Mouse (Mus musculus) intestine, embryonic 16.5 days (tissue): ENCODE data around the gene Hnrnph1. TPM values are rescaled to one million over a fixed set of nuclear protein-coding genes. Genes with fewer than 3 reads are reported as not detected.

Experiments used
- ATAC-seq: fragments of 200-750 bp; cut with Nextera tagmentation; 2 replicates; pipeline ENCODE4 v1.8.0; 2017; ENCODE audit warnings: moderate TSS enrichment, moderate library complexity
- H3K27ac ChIP-seq: fragments of 300-500 bp; sonication (generic); 2 replicates; pipeline ENCODE4 v1.5.1; 2014; ENCODE audit warnings: mild to moderate bottlenecking, low read length
- H3K27me3 ChIP-seq: fragments of 300-500 bp; sonication (generic); replicated peaks from 2 replicates; pipeline ENCODE4 v1.6.1; 2014; ENCODE audit warnings: low read length, control low read depth, mixed read lengths; ENCODE audit not compliant: control insufficient read depth, insufficient read depth
- H3K36me3 ChIP-seq: fragments of 300-500 bp; sonication (generic); 2 replicates; pipeline ENCODE4 v1.6.1; 2014; ENCODE audit warnings: low read length, control low read depth; ENCODE audit not compliant: control insufficient read depth, insufficient read depth
- H3K4me1 ChIP-seq: fragments of 300-500 bp; sonication (generic); 2 replicates; pipeline ENCODE4 v1.6.1; 2014; ENCODE audit warnings: low read length, control low read depth, mixed read lengths; ENCODE audit not compliant: control insufficient read depth, insufficient read depth
- H3K4me2 ChIP-seq: fragments of 300-500 bp; sonication (generic); 2 replicates; pipeline ENCODE4 v1.6.1; 2014; ENCODE audit warnings: low read depth, low read length, control low read depth
- H3K4me3 ChIP-seq: fragments of 300-500 bp; sonication (generic); 2 replicates; pipeline ENCODE4 v1.5.1; 2014; ENCODE audit warnings: mild to moderate bottlenecking, low read length
- H3K9ac ChIP-seq: fragments of 300-500 bp; sonication (generic); 2 replicates; pipeline ENCODE4 v1.6.1; 2014; ENCODE audit warnings: low read depth, low read length
- H3K9me3 ChIP-seq: fragments of 300-500 bp; sonication (generic); 2 replicates; pipeline ENCODE4 v1.6.1; 2016; ENCODE audit warnings: low read length, control low read depth; ENCODE audit not compliant: control insufficient read depth
- WGBS: fragments of 180-500 bp; shearing (Covaris S2); extraction: QIAGEN DNeasy Blood & Tissue Kit; methylation state at CpG from one replicate; pipeline ENCODE4 v1.1.7; 2014; 5-methylcytosine and 5-hydroxymethylcytosine counted together
- polyA plus RNA-seq: library from polyadenylated mRNA; unstranded; fragments of >200 nt; fragmentation: Nextera tagmentation; extraction: Ambion mirVana; gene quantifications from 2 replicates; pipeline ENCODE4 v1.2.1, GENCODE M21; 2015

Hnrnph1 gene
- polyA plus RNA-seq, 1 experiment from 2014 or later = 262 TPM

GRCm38 (mm10) chr11:50379023-50379752 is 2.4 kb downstream of the Hnrnph1 start:
- Histone ChIP-seq H3K9me3 (no peaks in the 10 kb centered on the region), H3K27me3 (no peaks in the 10 kb centered on the region), H3K27ac (no peak overlapping the region), H3K4me1 (peaks cover 14% of the 10 kb centered on the region), H3K9ac (peak overlapping the region; percentile 99), H3K4me2 (peak overlapping the region; percentile 93), H3K36me3 (peaks cover 5% of the 10 kb centered on the region; the same call in 1 of the 2 replicates), H3K4me3 (peak overlapping the region; percentile 96)
- ATAC-seq = no peak
- WGBS = 50% methylated on average over 12 of the region's 12 CpGs

- H3K27me3 ChIP-seq = no peaks in the 10 kb centered on the region
- WGBS = 24% methylated on average over 4 of the region's 4 CpGs
- no peak overlapping the region for H3K27ac ChIP-seq
- no peaks in the 10 kb centered on the region for H3K9me3 ChIP-seq
- ATAC-seq = no peak
- peak overlapping the region; percentile 23; the same call in 1 of the 2 replicates for H3K4me3 ChIP-seq
- H3K4me1 ChIP-seq = peaks cover 12% of the 10 kb centered on the region
- H3K9ac ChIP-seq = no peak overlapping the region
- peaks cover 12% of the 10 kb centered on the region; the same call in 1 of the 2 replicates for H3K36me3 ChIP-seq
- 0 out of 2 replicates have a peak overlapping the region, but pooled peaks have one; percentile 25 for H3K4me2 ChIP-seq
Observed at GRCm38 (mm10) chr11:50381311-50381710, 4.5 kb downstream of the Hnrnph1 start.

DNA sequence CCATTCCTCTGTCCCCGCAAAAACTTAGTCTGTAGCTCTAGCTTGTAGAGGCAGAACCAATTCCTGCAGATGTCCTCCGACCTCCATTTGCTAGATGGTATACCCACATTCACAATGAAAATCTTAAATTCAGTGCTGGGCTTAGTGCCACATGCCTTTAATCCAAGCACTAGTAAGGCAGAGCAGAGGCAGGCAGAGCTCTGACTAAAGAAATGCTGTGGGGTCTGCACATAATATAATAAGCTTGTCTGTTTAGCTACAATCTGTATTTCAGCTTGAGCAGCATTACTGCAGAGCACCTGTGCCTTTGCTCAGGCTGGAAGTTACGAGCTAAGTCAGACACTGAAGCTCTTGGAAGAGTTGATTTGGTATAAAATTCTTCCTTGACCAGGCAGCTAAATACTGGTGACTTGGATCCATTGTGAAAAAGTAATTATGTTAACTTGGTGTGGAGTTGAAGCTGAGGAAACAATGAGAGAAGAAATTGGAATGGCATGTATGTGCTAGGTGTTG is 10.4 kb downstream of the Hnrnph1 start:
- H3K4me1 ChIP-seq = 0 out of 2 replicates have a peak, but pooled peaks cover 2% of the 10 kb centered on the region
- no peaks in the 10 kb centered on the region for H3K27me3 ChIP-seq
- no peaks in the 10 kb centered on the region for H3K9me3 ChIP-seq
- H3K4me2 ChIP-seq = no peak overlapping the region
- no peak overlapping the region for H3K9ac ChIP-seq
- no peak overlapping the region for H3K4me3 ChIP-seq
- no peak overlapping the region for H3K27ac ChIP-seq
- peaks cover 22% of the 10 kb centered on the region for H3K36me3 ChIP-seq
- no peak for ATAC-seq
- 82% methylated on average over 3 of the region's 3 CpGs for WGBS

DNA sequence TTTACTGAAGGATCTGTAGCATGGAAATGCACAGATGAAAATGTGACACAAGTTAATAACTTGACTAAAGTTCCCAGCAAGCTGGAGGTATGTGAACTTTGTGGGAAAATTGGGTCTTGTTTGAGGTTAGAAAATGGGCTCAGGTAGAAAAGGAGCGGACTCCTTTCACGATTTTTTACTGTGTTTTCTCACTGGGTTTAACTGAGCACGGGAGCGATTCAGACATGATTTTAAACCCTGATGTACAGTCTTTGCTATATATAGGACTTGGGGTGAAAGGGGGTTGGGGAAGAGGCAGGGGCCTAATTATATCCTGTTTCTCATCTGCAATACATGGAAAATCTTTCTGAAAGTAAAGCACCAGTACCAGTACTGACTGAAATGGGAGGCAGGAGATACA is 10.9 kb downstream of the Hnrnph1 start:
- no peak overlapping the region for H3K9ac ChIP-seq
- 0 out of 2 replicates have a peak, but pooled peaks cover 2% of the 10 kb centered on the region for H3K4me1 ChIP-seq
- no peak overlapping the region for H3K4me2 ChIP-seq
- no peak overlapping the region for H3K4me3 ChIP-seq
- peaks cover 22% of the 10 kb centered on the region for H3K36me3 ChIP-seq
- 83% methylated on average over 4 of the region's 4 CpGs for WGBS
- no peaks in the 10 kb centered on the region for H3K27me3 ChIP-seq
- no peak overlapping the region for H3K27ac ChIP-seq
- ATAC-seq = no peak
- no peaks in the 10 kb centered on the region for H3K9me3 ChIP-seq

DNA sequence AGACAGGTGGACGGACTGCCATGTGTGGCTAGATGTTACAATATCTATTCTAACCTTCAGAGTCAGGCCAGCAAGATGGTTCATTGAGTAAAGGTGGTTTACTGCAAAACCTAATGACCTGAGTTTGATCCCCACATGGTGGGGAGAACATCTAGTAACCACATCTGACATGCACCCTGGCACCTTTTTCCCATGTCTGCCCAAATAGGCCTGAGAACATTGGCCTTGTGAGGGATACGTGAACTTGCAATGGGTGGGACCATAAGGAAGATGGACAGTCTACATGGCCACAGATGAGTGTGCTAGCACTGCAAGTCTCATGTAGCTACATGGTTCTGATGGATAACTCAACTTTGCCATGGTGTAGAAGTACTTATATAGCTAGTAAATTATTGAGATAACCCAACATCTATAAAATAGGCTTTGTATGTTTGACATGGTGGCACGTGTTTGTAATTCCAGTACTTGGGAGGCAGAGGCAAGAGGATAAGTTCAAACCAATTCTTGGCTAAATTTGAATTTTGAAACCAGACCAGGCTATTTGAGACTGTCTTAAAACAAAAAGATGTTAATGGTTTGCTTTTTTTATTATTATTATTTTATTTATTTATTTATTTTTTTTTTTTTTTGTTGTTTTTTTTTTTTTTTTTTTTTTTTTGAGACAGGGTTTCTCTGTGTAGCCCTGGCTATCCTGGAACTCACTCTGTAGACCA is 11.6 kb downstream of the Hnrnph1 start:
- Histone ChIP-seq H3K27me3 (no peaks in the 10 kb centered on the region), H3K4me3 (no peak overlapping the region), H3K27ac (no peak overlapping the region), H3K36me3 (peaks cover 20% of the 10 kb centered on the region), H3K4me2 (no peak overlapping the region), H3K9me3 (no peaks in the 10 kb centered on the region), H3K9ac (no peak overlapping the region), H3K4me1 (0 out of 2 replicates have a peak, but pooled peaks cover 2% of the 10 kb centered on the region)
- WGBS = 88% methylated on average over 3 of the region's 3 CpGs
- no peak for ATAC-seq

GRCm38 (mm10) chr11:50389011-50389410 is 12.2 kb downstream of the Hnrnph1 start:
- 72% methylated on average over 3 of the region's 3 CpGs for WGBS
- no peaks in the 10 kb centered on the region for H3K27me3 ChIP-seq

DNA sequence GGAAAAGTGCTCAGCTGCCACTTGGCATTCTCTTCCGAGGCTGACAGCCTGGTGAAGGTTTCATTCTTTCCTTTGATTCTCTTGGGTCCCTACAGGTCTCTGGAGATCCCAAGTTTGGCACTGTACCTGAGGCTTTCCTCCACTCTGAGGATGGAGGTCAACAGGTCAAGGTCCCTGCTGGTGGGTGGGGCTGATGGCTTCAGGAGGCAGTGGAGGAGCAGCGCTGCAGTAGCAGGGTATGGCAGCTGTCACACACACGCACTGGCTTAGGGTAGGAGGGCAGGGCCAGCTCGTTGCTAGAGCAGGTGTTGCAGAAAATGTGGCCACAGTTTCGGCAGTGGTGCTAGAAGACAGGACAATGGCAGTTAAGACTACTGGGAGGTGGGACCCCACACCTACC is 12.8 kb downstream of the Hnrnph1 start:
- Histone ChIP-seq H3K4me3 (no peak overlapping the region), H3K27ac (no peak overlapping the region), H3K4me1 (0 out of 2 replicates have a peak, but pooled peaks cover 2% of the 10 kb centered on the region), H3K27me3 (no peaks in the 10 kb centered on the region), H3K36me3 (peaks cover 15% of the 10 kb centered on the region; the same call in 1 of the 2 replicates), H3K4me2 (no peak overlapping the region), H3K9ac (no peak overlapping the region), H3K9me3 (no peaks in the 10 kb centered on the region)
- ATAC-seq = no peak
- 64% methylated on average over 5 of the region's 5 CpGs for WGBS

More at GRCm38 (mm10) chr11:50389011-50389410, 12.2 kb downstream of the Hnrnph1 start:
- Histone ChIP-seq H3K36me3 (peaks cover 17% of the 10 kb centered on the region), H3K4me3 (no peak overlapping the region), H3K9ac (no peak overlapping the region), H3K4me2 (no peak overlapping the region), H3K4me1 (0 out of 2 replicates have a peak, but pooled peaks cover 2% of the 10 kb centered on the region), H3K27ac (no peak overlapping the region), H3K9me3 (no peaks in the 10 kb centered on the region)
- ATAC-seq = no peak

GRCm38 (mm10) chr11:50391272-50391960 is 14.6 kb downstream of the Hnrnph1 start:
- H3K9ac ChIP-seq = no peak overlapping the region
- 0 out of 2 replicates have a peak, but pooled peaks cover 2% of the 10 kb centered on the region for H3K4me1 ChIP-seq
- peak; percentile 41 for ATAC-seq
- H3K27me3 ChIP-seq = no peaks in the 10 kb centered on the region
- no peaks in the 10 kb centered on the region for H3K9me3 ChIP-seq
- no peak overlapping the region for H3K4me3 ChIP-seq
- WGBS = 78% methylated on average over 4 of the region's 4 CpGs
- H3K4me2 ChIP-seq = no peak overlapping the region
- H3K27ac ChIP-seq = no peak overlapping the region
- H3K36me3 ChIP-seq = peaks cover 15% of the 10 kb centered on the region; the same call in 1 of the 2 replicates

GRCm38 (mm10) chr11:50393306-50393705 is 16.5 kb downstream of the Hnrnph1 start:
- no peak for ATAC-seq
- Histone ChIP-seq H3K4me3 (no peak overlapping the region), H3K4me1 (0 out of 2 replicates have a peak, but pooled peaks cover 2% of the 10 kb centered on the region), H3K27ac (no peak overlapping the region), H3K36me3 (peaks cover 5% of the 10 kb centered on the region; the same call in 1 of the 2 replicates), H3K27me3 (no peaks in the 10 kb centered on the region), H3K9ac (no peak overlapping the region), H3K4me2 (no peak overlapping the region), H3K9me3 (no peaks in the 10 kb centered on the region)
- WGBS = 81% methylated on average over 6 of the region's 6 CpGs
